Mouse (Mus musculus) megakaryocyte, embryonic 14.5 days (primary cell): Measurements from ENCODE around the gene Thoc5.

Source experiments
- FLI1 ChIP-seq: IDR thresholded peaks from 2 replicates; pipeline ENCODE4 v1.6.1; 2012; ENCODE audit warnings: low read length, inconsistent platforms, mixed read lengths
- GATA1 ChIP-seq: IDR thresholded peaks from 3 replicates; pipeline ENCODE4 v1.6.1; 2012; ENCODE audit warnings: mixed read lengths, low read length, inconsistent platforms, borderline replicate concordance

GRCm38 (mm10) chr11:4936243-4936642 lies 41.1 kb downstream of the Thoc5 start:
- TF ChIP-seq GATA1 (no peak), FLI1 (no peak)
